Mouse (Mus musculus): Measurements from ENCODE around the gene Ptch2.

- TF ChIP-seq POLR2A (IDR thresholded peaks at IDR 0.05; ENCODE audit: extremely low read depth, insufficient read depth, low read length) (no peak), CTCF (IDR thresholded peaks at IDR 0.05; ENCODE audit: low read depth, low read length) (no peak)
These were observed at the start of gene Ptch2 for GRCm38 (mm10) chr4:117095551-117096452.

Data from liver, adult 2 months (tissue).